Mouse (Mus musculus): ENCODE measurements at regions not wholly inside any gene's neighbourhood (a gene's known extent, or its start where the extent isn't known, plus 50 kb on each side); places are given as distances from the start of the nearest gene placed in this dataset.

DNA sequence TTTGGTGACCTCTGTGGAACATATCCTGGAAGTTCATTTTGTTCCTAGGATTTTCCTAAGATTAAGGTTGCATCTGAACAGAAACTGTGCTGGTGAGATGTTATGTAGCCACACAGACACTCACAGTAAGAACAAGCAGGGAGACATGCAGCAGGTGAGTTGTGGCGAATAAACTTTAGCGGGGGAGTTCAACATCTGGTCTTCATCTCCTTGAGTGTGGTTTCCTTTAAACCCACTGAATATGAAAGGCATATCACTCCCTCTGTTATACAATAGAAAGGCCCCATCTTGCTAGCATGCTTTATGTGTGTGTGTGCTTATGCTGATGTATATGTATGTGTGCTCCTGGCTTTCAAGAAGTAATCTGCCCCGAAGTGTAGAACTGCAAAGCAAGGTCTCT lies 387.1 kb upstream of the Sash1 start:
- no peak for TF ChIP-seq JUND (conservative IDR thresholded peaks at IDR 0.05; ENCODE audit: low read depth, low read length)
- TF ChIP-seq SIN3A (IDR thresholded peaks at IDR 0.05; ENCODE audit: low read length), result no peak
- no peak for TF ChIP-seq ELF1 (IDR thresholded peaks at IDR 0.05; ENCODE audit: low read depth, low read length)
- TF ChIP-seq ETS1 (conservative IDR thresholded peaks at IDR 0.05; ENCODE audit: low read depth, low read length), result no peak
- no peak for TF ChIP-seq MAFK (IDR thresholded peaks at IDR 0.05; ENCODE audit: insufficient replicate concordance, low read length)
- no peak for TF ChIP-seq MAZ (IDR thresholded peaks at IDR 0.05; ENCODE audit: low read depth, low read length)
- no peak for TF ChIP-seq ZNF384 (IDR thresholded peaks at IDR 0.05; ENCODE audit: low read depth, low read length)
- no peak for TF ChIP-seq MXI1 (IDR thresholded peaks at IDR 0.05; ENCODE audit: low read depth, low read length)
- TF ChIP-seq POLR2A (IDR thresholded peaks at IDR 0.05; ENCODE audit: low read depth, low read length), result no peak
- no peak for TF ChIP-seq USF1 (IDR thresholded peaks at IDR 0.05; ENCODE audit: low read depth, low read length)
- no peak for TF ChIP-seq RAD21 (IDR thresholded peaks at IDR 0.05; ENCODE audit: low read depth, low read length)
- TF ChIP-seq NELFE (IDR thresholded peaks at IDR 0.05; ENCODE audit: low read depth, low read length), result no peak
- TF ChIP-seq JUN (IDR thresholded peaks at IDR 0.05; ENCODE audit: insufficient read depth, low read depth, low read length), result no peak
- TF ChIP-seq KAT2A (IDR thresholded peaks at IDR 0.05; ENCODE audit: insufficient replicate concordance, low read length), result no peak
- TF ChIP-seq BHLHE40 (IDR thresholded peaks at IDR 0.05; ENCODE audit: low read depth, low read length), result no peak
- no peak for TF ChIP-seq TCF12 (IDR thresholded peaks at IDR 0.05; ENCODE audit: low read depth, low read length)
- no peaks in the 10 kb centered on the region for H3K79me2 ChIP-seq (replicated peaks; ENCODE audit: control insufficient read depth, extremely low read depth, insufficient read depth, poor library complexity, severe bottlenecking)
- no peak overlapping the region for H3K9ac ChIP-seq (ENCODE audit: insufficient read depth, low read depth)
- H3K4me2 ChIP-seq (ENCODE audit: insufficient read depth, low read depth, poor library complexity, severe bottlenecking), result no peak overlapping the region
- DNase-seq (ENCODE audit: extremely low read depth), result no peak
- H3K4me3 ChIP-seq (replicated peaks in 1 of 3; ENCODE audit: low read depth in 2 of 3, low read length in 2 of 3, poor library complexity in 1 of 3), result no peak overlapping the region
- no peaks in the 10 kb centered on the region for H3K36me3 ChIP-seq (replicated peaks in 1 of 2; ENCODE audit: control insufficient read depth in 1 of 2, insufficient read depth in 1 of 2, low read length in 1 of 2)
- no peak overlapping the region for H3K27ac ChIP-seq (ENCODE audit: insufficient read depth, low read depth)
- in situ Hi-C loops (cut with MboI; ENCODE audit: low pct_ligation_motif_present, low pct_unique_long_range_greater_than_20kb, low sequenced_read_pairs) (no loop called here), dilution Hi-C loops (cut with MboI; ENCODE audit: extremely low pct_ligation_motif_present, extremely low pct_unique_long_range_greater_than_20kb, low sequenced_read_pairs) (no loop called here)
- H3K27me3 ChIP-seq (replicated peaks), result no peaks in the 10 kb centered on the region
- no peaks in the 10 kb centered on the region for H3K4me1 ChIP-seq (ENCODE audit: control insufficient read depth in 1 of 2, insufficient read depth in 2 of 2)
- H3K9me3 ChIP-seq (replicated peaks; ENCODE audit: low read length), result no peaks in the 10 kb centered on the region

DNA sequence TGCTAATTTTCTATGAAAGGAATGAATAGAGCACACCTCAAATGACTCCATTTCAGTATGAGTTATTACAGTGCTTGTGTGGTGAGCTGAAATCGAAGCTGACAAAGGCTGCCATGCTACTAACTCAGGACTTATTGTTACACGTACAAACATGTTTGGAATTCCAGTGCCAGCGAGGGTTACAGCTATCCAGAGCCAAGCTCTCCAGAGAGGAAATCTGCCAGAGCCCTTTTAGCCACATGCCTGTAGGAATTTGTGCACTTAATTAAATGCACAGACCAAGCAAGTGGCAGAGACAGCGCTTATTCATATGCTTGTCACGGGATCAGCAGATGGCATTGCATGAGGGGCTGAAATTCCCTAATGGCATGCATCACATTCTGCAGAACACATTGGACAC lies 386.4 kb upstream of the Sash1 start:
- TF ChIP-seq HCFC1 (IDR thresholded peaks at IDR 0.05; ENCODE audit: low read depth, low read length) (no peak), MAFK (IDR thresholded peaks at IDR 0.05; ENCODE audit: insufficient replicate concordance, low read length) (no peak), NRF1 (IDR thresholded peaks at IDR 0.05; ENCODE audit: low read depth, low read length) (no peak), PAX5 (IDR thresholded peaks at IDR 0.05; ENCODE audit: low read length) (no peak), MXI1 (IDR thresholded peaks at IDR 0.05; ENCODE audit: low read depth, low read length) (no peak), ZC3H11A (IDR thresholded peaks at IDR 0.05; ENCODE audit: low read depth, low read length) (no peak), UBTF (IDR thresholded peaks at IDR 0.05; ENCODE audit: low read depth, low read length) (no peak), JUND (conservative IDR thresholded peaks at IDR 0.05; ENCODE audit: low read depth, low read length) (no peak), SIN3A (IDR thresholded peaks at IDR 0.05; ENCODE audit: low read length) (no peak), CHD2 (IDR thresholded peaks at IDR 0.05; ENCODE audit: low read length) (no peak), EP300 (IDR thresholded peaks at IDR 0.05; ENCODE audit: low read length) (no peak), CTCF (conservative IDR thresholded peaks at IDR 0.05 in 1 of 2, IDR thresholded peaks at IDR 0.05 in 1 of 2; ENCODE audit: low read depth in 2 of 2, low read length in 2 of 2) (no peak), POLR2AphosphoS2 (IDR thresholded peaks at IDR 0.05; ENCODE audit: low read depth, low read length) (no peak), IRF4 (IDR thresholded peaks at IDR 0.05; ENCODE audit: low read depth, low read length) (no peak), ZKSCAN1 (IDR thresholded peaks at IDR 0.05; ENCODE audit: borderline replicate concordance, low read depth, low read length) (no peak), BHLHE40 (IDR thresholded peaks at IDR 0.05; ENCODE audit: low read depth, low read length) (no peak)
- H3K4me1 ChIP-seq (ENCODE audit: control insufficient read depth in 1 of 2, insufficient read depth in 2 of 2), result no peaks in the 10 kb centered on the region
- H3K4me2 ChIP-seq (ENCODE audit: insufficient read depth, low read depth, poor library complexity, severe bottlenecking), result no peak overlapping the region
- H3K79me2 ChIP-seq (replicated peaks; ENCODE audit: control insufficient read depth, extremely low read depth, insufficient read depth, poor library complexity, severe bottlenecking), result no peaks in the 10 kb centered on the region
- H3K27me3 ChIP-seq (replicated peaks), result no peaks in the 10 kb centered on the region
- no peaks in the 10 kb centered on the region for H3K9me3 ChIP-seq (replicated peaks; ENCODE audit: low read length)
- H3K27ac ChIP-seq (ENCODE audit: insufficient read depth, low read depth), result no peak overlapping the region
- no peak overlapping the region for H3K4me3 ChIP-seq (replicated peaks in 1 of 3; ENCODE audit: low read depth in 2 of 3, low read length in 2 of 3, poor library complexity in 1 of 3)
- in situ Hi-C loops (cut with MboI; ENCODE audit: low pct_ligation_motif_present, low pct_unique_long_range_greater_than_20kb, low sequenced_read_pairs) (no loop called here), dilution Hi-C loops (cut with MboI; ENCODE audit: extremely low pct_ligation_motif_present, extremely low pct_unique_long_range_greater_than_20kb, low sequenced_read_pairs) (no loop called here)
- no peak for DNase-seq (ENCODE audit: extremely low read depth)
- no peak overlapping the region for H3K9ac ChIP-seq (ENCODE audit: insufficient read depth, low read depth)
- no peaks in the 10 kb centered on the region for H3K36me3 ChIP-seq (replicated peaks in 1 of 2; ENCODE audit: control insufficient read depth in 1 of 2, insufficient read depth in 1 of 2, low read length in 1 of 2)

Data from CH12.LX (cell line).